Mouse (Mus musculus) bone marrow, adult 2 months (tissue): ENCODE data around the gene Zfp27.

Experiments
- CTCF ChIP-seq: fragments of 200-500 bp; IDR thresholded peaks from 2 replicates; pipeline ENCODE4 v1.5.1; 2011; ENCODE audit warnings: low read length, control low read depth; ENCODE audit not compliant: control insufficient read depth, insufficient read depth
- POLR2A ChIP-seq: fragments of 200-500 bp; IDR thresholded peaks from 2 replicates; pipeline ENCODE4 v1.6.1; 2011; ENCODE audit warnings: low read depth, mild to moderate bottlenecking, control low read depth, low read length, borderline replicate concordance; ENCODE audit not compliant: control insufficient read depth

DNA sequence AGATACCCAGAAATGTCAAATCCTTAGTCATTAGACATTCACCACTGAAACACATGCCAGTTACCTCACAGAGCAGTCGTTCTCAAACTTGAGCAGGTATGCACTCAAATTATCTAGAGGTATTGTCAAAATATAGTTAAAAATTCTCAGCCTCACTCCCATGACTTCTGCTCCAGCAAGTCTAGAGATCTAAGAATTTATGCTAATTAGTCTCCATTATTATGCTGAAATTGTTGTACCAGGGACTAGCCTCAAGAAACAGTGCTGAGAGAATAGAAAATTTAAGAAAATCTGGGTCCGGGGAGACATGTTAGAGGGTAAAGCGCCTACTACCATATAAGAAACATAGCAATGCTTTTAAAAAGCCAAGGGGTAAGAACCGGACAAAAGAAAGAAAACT is 2.3 kb downstream of the Zfp27 start:
- TF ChIP-seq CTCF: no peak
- no peak for TF ChIP-seq POLR2A
